Mouse (Mus musculus): ENCODE data around the gene Pkmyt1. TPM values are rescaled to one million over a fixed set of nuclear protein-coding genes. Genes with fewer than 3 reads are reported as not detected.
A peak's percentile ranks its signal among the peaks of the same experiment; 100 is the strongest.

Gene Pkmyt1
- polyA plus RNA-seq, 1 experiment = 4.1 TPM

DNA sequence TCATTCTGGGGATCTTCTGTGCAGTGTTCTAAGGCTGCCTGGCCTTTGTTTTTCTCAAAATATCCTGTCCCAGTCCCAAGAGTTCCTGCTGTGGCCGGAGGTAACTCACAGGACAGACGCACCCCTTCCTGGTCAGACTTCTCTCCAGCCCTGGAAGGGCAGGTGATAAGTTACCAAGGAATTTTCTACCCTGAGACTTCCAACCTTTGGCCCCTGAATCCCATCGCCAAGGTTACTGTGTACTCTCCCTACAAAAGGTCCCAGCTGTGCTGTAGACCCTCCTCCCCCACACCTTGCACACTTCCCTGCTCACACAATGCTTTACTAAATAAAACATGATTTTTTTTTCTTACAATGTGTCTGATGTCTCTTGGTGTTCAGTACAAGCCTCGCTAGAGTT is 44.0 kb upstream of the Pkmyt1 start:
- Histone ChIP-seq H3K36me3 (ENCODE audit: control insufficient read depth, insufficient read depth, low read length) (no peaks in the 10 kb centered on the region), H3K4me1 (ENCODE audit: control insufficient read depth, insufficient read depth, low read length) (peaks cover 14% of the 10 kb centered on the region), H3K27me3 (replicated peaks; ENCODE audit: control insufficient read depth, insufficient read depth, low read length) (no peaks in the 10 kb centered on the region), H3K4me3 (ENCODE audit: insufficient read depth, low read depth, low read length) (no peak overlapping the region), H3K27ac (ENCODE audit: insufficient read depth, low read depth, low read length) (peak overlapping the region; percentile 62)
- peak; percentile 76 for DNase-seq
- 32% methylated on average over 4 of the region's 4 CpGs for WGBS
- no peak for TF ChIP-seq CTCF (conservative IDR thresholded peaks at IDR 0.05; ENCODE audit: insufficient read depth, insufficient read length, low read depth, low read length)
- no peak for TF ChIP-seq POLR2A (IDR thresholded peaks at IDR 0.05; ENCODE audit: low read depth, low read length)

DNA sequence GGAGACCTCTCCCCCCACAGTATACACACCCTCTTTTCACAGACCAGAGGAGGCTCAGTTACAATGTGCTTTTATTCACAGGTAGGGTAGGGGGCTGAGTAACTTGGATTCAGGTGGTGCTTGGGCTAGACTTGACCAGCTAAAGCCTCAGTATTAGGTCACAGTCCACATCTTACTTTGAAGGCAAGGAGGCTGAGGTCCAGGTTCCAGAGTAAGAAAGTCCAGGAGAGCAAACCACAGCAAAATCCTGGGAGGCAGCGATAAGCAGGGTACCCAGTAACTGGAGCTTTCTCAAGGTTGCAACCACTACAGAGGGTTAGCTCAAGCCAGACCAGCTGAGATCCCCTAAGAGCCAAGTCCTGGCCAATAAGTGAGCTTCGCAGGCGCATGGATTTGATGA is 43.6 kb upstream of the Pkmyt1 start:
- WGBS = 63% methylated on average over 3 of the region's 3 CpGs
- H3K4me1 ChIP-seq (ENCODE audit: control insufficient read depth, insufficient read depth, low read length) = peaks cover 14% of the 10 kb centered on the region
- peak; percentile 61 for DNase-seq
- no peak for TF ChIP-seq POLR2A (IDR thresholded peaks at IDR 0.05; ENCODE audit: low read depth, low read length)
- no peak for TF ChIP-seq CTCF (conservative IDR thresholded peaks at IDR 0.05; ENCODE audit: insufficient read depth, insufficient read length, low read depth, low read length)
- H3K4me3 ChIP-seq (ENCODE audit: insufficient read depth, low read depth, low read length) = no peak overlapping the region
- H3K36me3 ChIP-seq (ENCODE audit: control insufficient read depth, insufficient read depth, low read length) = no peaks in the 10 kb centered on the region
- no peaks in the 10 kb centered on the region for H3K27me3 ChIP-seq (replicated peaks; ENCODE audit: control insufficient read depth, insufficient read depth, low read length)
- H3K27ac ChIP-seq (ENCODE audit: insufficient read depth, low read depth, low read length) = no peak overlapping the region

DNA sequence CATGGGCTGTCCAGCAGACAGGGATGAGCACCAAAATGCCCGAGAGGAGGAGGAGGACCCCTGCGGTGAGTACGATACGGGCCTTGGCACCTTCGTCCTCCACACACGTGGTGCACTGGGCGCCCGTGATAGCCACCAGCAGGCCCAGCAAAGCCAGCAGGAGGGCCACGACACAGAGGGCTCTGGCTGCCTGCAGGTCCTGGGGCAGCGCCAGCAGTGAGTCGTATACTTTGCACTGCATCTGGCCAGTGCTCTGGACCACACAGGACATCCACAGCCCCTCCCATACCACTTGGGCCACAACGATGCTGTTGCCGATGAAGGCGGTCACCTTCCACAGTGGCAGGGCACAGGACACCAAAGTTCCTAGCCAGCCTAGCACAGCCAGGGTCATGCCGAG is 42.9 kb upstream of the Pkmyt1 start:
- H3K4me3 ChIP-seq (ENCODE audit: insufficient read depth, low read depth, low read length) = no peak overlapping the region
- H3K4me1 ChIP-seq (ENCODE audit: control insufficient read depth, insufficient read depth, low read length) = peaks cover 14% of the 10 kb centered on the region
- no peak for DNase-seq
- H3K27me3 ChIP-seq (replicated peaks; ENCODE audit: control insufficient read depth, insufficient read depth, low read length) = no peaks in the 10 kb centered on the region
- H3K36me3 ChIP-seq (ENCODE audit: control insufficient read depth, insufficient read depth, low read length) = no peaks in the 10 kb centered on the region
- no peak overlapping the region for H3K27ac ChIP-seq (ENCODE audit: insufficient read depth, low read depth, low read length)
- no peak for TF ChIP-seq CTCF (conservative IDR thresholded peaks at IDR 0.05; ENCODE audit: insufficient read depth, insufficient read length, low read depth, low read length)
- TF ChIP-seq POLR2A (IDR thresholded peaks at IDR 0.05; ENCODE audit: low read depth, low read length) = no peak
- 37% methylated on average over 15 of the region's 15 CpGs for WGBS

DNA sequence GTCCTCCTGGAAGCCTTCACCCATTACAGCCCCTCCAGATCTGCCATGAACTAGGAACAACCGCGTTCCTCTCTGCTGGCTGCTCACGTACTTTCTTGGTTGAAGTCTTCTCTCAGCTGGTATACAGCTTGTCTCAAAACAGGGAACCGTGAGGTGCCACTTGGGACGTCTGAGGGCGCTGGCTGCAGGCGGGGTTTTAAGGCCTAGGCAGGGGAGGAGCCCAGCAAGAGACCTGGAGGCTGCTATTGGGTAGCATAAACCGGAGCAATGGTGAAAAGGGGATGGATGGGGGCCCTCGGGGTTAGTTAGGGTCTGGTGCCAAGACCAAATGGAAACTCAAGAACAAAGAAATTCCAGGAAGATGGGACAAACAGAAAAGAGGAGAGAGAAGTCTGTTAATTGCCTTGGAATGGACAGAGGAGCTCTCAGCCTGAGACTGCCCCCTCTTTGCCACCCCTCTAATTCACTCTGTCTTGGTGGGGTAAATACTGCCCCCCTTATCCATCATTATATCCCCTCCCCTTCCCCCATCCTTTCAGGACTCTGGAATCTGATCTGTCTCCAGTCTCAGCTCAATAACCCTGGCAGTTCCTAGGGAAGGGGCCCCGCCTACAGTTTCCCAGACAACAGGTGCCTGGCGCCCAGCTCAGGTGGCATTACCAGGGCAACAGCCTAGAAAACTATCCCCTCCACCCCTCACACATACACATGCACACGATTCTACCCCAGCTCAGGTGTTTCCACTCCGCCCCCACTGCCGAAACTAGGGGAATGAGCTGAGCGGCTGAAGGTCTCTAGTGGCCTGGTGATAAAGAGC is 42.1 kb upstream of the Pkmyt1 start, which contains the start of gene Cldn9:
Cldn9 (minus strand) TSS at position 171 of the 817 bp plus-strand sequence.
- Histone ChIP-seq H3K27ac (ENCODE audit: insufficient read depth, low read depth, low read length) (no peak within 1 kb of the TSS), H3K4me3 (ENCODE audit: insufficient read depth, low read depth, low read length) (no peak within 1 kb of the TSS), H3K36me3 (ENCODE audit: control insufficient read depth, insufficient read depth, low read length) (no peaks in the 10 kb centered on the region), H3K27me3 (replicated peaks; ENCODE audit: control insufficient read depth, insufficient read depth, low read length) (no peaks in the 10 kb centered on the region), H3K4me1 (ENCODE audit: control insufficient read depth, insufficient read depth, low read length) (peaks cover 14% of the 10 kb centered on the region)
- WGBS = 43% methylated on average over 15 of the region's 15 CpGs
- peak; percentile 43 for DNase-seq
- no peak for TF ChIP-seq CTCF (conservative IDR thresholded peaks at IDR 0.05; ENCODE audit: insufficient read depth, insufficient read length, low read depth, low read length)
- no peak for TF ChIP-seq POLR2A (IDR thresholded peaks at IDR 0.05; ENCODE audit: low read depth, low read length)

- no peaks in the 10 kb centered on the region for H3K27me3 ChIP-seq (replicated peaks; ENCODE audit: control insufficient read depth, insufficient read depth, low read length)
- H3K4me3 ChIP-seq (ENCODE audit: insufficient read depth, low read depth, low read length) = no peak overlapping the region
- 81% methylated on average over 1 of the region's 1 CpGs for WGBS
- H3K36me3 ChIP-seq (ENCODE audit: control insufficient read depth, insufficient read depth, low read length) = no peaks in the 10 kb centered on the region
- no peaks in the 10 kb centered on the region; the same call in 1 of the 2 replicates for H3K4me1 ChIP-seq (ENCODE audit: control insufficient read depth, insufficient read depth, low read length)
- no peak for TF ChIP-seq POLR2A (IDR thresholded peaks at IDR 0.05; ENCODE audit: low read depth, low read length)
- TF ChIP-seq CTCF (conservative IDR thresholded peaks at IDR 0.05; ENCODE audit: insufficient read depth, insufficient read length, low read depth, low read length) = no peak
- H3K27ac ChIP-seq (ENCODE audit: insufficient read depth, low read depth, low read length) = no peak overlapping the region
- no peak for DNase-seq
Measured at GRCm38 (mm10) chr17:23694491-23694890, 31.6 kb upstream of the Pkmyt1 start.

- 71% methylated on average over 3 of the region's 3 CpGs for WGBS
- TF ChIP-seq CTCF (conservative IDR thresholded peaks at IDR 0.05; ENCODE audit: insufficient read depth, insufficient read length, low read depth, low read length) = no peak
- no peak overlapping the region for H3K27ac ChIP-seq (ENCODE audit: insufficient read depth, low read depth, low read length)
- no peaks in the 10 kb centered on the region for H3K36me3 ChIP-seq (ENCODE audit: control insufficient read depth, insufficient read depth, low read length)
- no peak overlapping the region for H3K4me3 ChIP-seq (ENCODE audit: insufficient read depth, low read depth, low read length)
- no peak for DNase-seq
- no peaks in the 10 kb centered on the region; the same call in 1 of the 2 replicates for H3K4me1 ChIP-seq (ENCODE audit: control insufficient read depth, insufficient read depth, low read length)
- no peaks in the 10 kb centered on the region for H3K27me3 ChIP-seq (replicated peaks; ENCODE audit: control insufficient read depth, insufficient read depth, low read length)
Measured at GRCm38 (mm10) chr17:23695801-23696200, 30.3 kb upstream of the Pkmyt1 start.

All from kidney, adult 2 months (tissue).